Mouse (Mus musculus) E14TG2a.4 (cell line): Measurements from ENCODE around the gene Gipc2.

Experiments used
- CTCF ChIP-seq: conservative IDR thresholded peaks from 2 replicates; pipeline ENCODE4 v1.5.1; 2014; ENCODE audit warnings: low read length
- POU5F1 ChIP-seq: IDR thresholded peaks from 2 replicates; pipeline ENCODE4 v1.6.1; 2014; ENCODE audit warnings: low read length, borderline replicate concordance

- TF ChIP-seq CTCF (no peak), POU5F1 (no peak)
These were observed 12.8 kb upstream of the Gipc2 start for GRCm38 (mm10) chr3:152178816-152179215.
